Mouse (Mus musculus): ENCODE measurements around the gene Mrpl54.

- TF ChIP-seq POLR2A (IDR thresholded peaks at IDR 0.05; ENCODE audit: insufficient read depth, low read depth, low read length) = no peak
- TF ChIP-seq CTCF (IDR thresholded peaks at IDR 0.05) = no peak
- no peak for TF ChIP-seq EP300 (IDR thresholded peaks at IDR 0.05; ENCODE audit: insufficient read depth, low read depth, low read length)
Observed at GRCm38 (mm10) chr10:81249442-81249841, 17.3 kb downstream of the Mrpl54 start.

Data from heart, adult 2 months (tissue).